Mouse (Mus musculus) ovary, postnatal 14 days (tissue): Measurements from ENCODE around the gene Npsr1.

Experiments
- DNase-seq: peaks from one replicate; pipeline ENCODE4 v3.0.0; 2022; ENCODE audit warnings: low spot score

Gene Npsr1

GRCm38 (mm10) chr9:24247557-24247956 lies 149.8 kb downstream of the Npsr1 start:
- no peak for DNase-seq

DNA sequence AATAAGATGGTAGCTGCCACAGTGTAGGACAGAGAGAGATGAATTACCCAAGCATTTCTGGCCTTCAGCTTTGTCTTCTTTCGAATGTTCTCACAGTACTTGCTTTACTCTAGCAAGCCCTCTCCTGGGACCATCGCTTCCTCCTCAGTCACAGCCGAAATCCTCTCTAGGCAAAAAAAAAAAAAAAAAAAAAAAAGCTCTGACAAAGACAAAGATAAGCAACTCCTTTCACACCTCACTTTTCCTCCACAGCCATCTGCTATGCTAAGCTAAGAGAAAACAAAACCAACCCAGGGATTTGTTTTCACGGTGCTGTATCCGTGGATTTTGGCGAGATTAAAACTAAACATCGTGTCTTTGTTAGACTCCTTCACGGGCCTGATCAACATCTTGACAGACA lies 156.4 kb downstream of the Npsr1 start:
- DNase-seq: no peak

GRCm38 (mm10) chr9:24280498-24281287 lies 182.9 kb downstream of the Npsr1 start:
- no peak for DNase-seq

DNA sequence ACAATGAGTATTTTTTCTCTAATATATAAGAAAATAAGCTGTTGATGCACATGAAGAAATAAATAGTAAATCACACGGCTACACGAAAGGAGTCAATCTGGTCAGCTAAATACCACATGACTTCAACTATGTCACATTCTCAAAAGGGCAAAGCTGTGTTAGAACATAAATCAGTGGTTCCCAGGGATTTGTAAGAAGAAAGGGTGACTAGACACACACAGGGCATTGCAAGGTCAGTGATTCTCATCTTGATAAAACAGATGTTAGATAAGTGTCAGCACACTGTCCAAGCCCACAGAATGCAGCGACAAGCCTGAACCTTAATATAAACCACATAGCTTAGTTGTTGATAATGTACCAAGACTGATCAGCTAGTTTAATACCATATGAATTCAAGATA lies 184.8 kb downstream of the Npsr1 start:
- no peak for DNase-seq

DNA sequence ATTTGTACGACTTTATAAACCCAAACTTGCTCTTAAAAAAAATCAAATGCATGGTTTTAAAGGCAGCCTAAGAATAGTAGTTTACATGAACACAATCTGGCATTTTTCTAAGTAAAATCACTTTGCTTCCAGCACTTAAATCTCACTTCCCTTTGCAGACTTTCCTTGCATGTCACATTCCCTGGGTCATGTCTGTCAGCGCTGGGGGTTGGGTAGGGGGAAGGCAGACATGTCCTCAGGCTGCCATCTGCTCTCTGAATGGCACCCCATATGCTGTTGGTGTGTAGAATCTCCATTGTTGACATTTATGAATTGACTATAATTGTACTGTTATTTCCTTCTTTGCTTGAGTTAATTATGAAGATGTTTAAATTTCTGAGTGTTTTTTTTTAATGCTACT lies 185.3 kb downstream of the Npsr1 start:
- no peak for DNase-seq

GRCm38 (mm10) chr9:24283536-24283935 lies 185.7 kb downstream of the Npsr1 start:
- no peak for DNase-seq

DNA sequence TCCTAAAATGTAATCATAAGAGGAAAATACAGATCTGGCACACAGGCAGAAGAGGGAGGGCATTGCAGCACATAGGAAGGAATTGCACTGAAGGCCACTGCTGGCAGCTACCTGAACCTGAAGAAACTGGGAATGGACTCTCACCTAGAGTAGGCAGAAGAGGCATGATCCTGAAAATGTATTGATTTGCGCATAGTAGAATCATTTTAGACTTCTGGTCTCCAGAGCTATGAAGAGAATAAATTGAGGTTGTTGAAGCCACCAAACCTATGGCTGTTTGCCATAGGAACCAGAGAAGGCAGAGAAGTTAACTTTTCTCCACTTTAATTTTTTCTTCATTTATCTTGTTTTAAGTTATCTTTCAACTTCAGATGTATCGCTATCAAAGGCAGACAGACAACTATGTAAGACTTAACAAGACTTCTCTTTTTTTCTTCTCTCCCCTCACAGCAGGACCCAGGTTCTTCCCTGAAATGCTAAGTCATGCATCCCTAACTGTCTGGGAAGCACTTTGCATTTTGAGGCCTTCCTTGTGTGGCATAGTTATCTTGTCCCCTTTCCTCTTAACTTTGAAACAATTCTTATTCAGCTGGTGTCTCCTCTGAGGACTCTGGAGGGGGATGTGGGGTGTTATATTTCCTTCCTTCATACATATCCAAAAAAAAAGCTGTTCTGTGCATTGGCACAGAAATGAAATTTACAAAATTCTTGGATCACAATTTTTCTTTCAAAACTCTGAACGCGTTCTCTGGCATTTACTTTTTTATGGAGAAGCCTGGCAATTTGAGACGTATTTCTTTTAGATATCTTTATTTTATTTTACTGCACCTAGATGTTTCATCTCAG lies 186.7 kb downstream of the Npsr1 start:
- DNase-seq: no peak

GRCm38 (mm10) chr9:24285419-24285818 lies 187.6 kb downstream of the Npsr1 start:
- DNase-seq: no peak

DNA sequence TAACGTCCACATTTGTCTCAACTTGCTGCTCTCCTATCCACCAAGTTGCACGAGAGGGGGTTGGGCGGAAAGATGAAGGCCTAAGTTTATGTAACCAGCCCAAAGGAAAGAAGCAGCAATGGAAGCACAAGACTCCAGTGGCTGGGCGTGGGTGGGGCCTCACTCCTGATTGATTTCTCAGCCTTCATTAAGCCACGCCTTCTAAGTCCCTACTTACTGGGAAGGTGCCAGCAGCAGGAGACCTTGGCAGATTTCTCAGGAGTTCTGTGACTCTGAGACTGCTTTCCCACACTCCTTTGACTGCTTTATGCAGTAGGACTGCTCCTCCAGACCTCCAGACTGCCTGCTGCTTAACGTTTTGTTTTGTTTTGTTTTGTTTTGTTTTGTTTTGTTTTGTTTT lies 193.6 kb downstream of the Npsr1 start:
- peak; percentile 30 for DNase-seq

- no peak for DNase-seq
These were observed 195.6 kb downstream of the Npsr1 start for GRCm38 (mm10) chr9:24293252-24293959.

DNA sequence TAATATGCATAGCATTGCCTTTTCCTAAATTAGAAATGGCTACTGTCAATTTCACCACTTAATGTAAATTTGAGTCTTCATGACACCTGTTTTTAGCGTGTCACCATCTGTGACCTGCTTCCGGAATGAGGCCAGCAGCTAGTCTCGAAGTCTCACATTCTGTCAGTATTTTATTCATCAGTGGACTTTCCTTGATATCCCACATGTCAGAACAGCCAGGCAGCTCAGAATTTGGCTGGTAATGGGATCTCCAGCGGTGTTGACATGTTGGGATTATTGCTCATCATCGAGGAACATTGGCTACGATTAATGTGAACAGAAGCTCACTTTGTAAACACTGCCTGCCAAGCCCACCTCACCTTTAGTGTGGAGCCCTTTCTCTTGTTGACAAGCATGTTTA lies 205.1 kb downstream of the Npsr1 start:
- no peak for DNase-seq

DNA sequence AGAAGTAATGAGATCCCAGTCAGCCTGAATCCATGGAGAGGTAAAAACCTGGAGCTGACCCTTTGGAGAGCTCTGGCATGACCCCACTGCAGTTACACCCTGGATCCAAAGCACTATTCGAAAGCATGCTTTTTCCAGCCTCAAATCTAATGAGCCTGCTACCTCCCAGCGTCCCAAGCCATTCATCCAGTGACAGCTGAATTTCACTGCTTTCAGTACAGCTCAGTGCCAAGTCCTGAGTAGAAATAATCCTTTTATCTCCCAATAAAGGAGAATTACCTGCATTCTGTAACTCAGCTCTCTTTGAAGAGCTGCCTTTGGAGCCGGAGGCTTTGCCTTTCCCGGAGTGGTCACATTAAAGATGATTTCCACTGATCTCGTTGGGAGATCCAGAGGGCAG lies 209.2 kb downstream of the Npsr1 start:
- DNase-seq: no peak

DNA sequence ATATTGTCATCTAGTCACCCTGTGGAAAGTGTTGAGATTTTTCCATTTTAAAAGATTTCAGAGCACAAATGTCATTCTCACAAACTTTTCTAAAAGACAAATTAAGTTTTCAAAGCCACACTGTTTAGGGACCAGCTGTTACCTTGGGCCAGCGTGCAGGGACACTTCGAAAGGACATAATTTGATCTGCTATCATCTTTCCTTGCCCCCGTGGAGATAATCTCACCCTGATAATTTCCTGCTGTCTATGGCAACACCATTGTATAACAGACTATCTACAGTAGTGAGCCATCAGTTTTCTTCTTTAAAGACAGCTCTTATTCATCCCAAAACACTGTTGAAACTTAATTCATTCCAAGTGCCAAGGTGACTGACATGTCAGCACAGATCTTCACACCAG lies 209.6 kb downstream of the Npsr1 start:
- DNase-seq: no peak

DNA sequence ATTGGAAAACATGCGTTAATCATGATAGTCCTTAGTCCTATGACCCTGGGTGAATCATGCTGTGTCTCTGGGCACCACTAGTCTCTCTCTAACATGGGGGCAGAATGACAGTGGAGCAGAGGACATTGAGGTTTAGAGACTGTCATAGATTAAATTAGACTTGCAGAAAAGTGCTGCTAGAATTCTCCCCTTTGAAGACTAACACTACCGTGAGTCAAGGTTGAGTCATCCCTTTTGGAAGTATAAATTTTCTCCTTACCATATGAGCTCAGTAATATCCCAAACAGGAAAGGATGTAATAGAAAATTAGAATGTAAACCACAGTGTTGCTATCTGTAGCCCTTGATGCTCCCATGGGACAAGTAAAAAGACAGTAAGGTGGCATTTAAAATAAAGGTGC lies 218.0 kb downstream of the Npsr1 start:
- no peak for DNase-seq

- no peak for DNase-seq
These were observed 233.9 kb downstream of the Npsr1 start for GRCm38 (mm10) chr9:24331661-24332060.

GRCm38 (mm10) chr9:24341321-24341720 lies 243.5 kb downstream of the Npsr1 start:
- DNase-seq: no peak

GRCm38 (mm10) chr9:24347011-24347410 lies 249.2 kb downstream of the Npsr1 start:
- DNase-seq: no peak

DNA sequence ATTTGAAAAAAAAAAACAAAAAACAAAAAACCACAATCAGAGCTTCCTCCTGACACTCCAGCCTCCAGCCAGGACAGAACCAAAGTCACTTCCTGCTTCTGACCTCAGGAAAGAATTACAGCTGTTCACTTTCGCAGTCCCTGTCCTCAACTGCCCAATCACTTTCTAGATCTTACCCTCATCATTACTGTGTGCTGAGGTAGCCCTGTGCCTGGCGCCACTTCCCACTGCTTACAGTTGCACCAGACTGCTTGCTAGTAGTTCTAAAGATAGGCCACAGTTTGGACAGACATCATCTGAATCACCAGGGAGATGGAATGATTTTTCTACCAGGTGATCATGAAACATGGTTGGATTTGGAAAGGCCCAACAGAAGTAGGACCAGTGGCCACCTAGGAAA lies 251.7 kb downstream of the Npsr1 start:
- DNase-seq: no peak

DNA sequence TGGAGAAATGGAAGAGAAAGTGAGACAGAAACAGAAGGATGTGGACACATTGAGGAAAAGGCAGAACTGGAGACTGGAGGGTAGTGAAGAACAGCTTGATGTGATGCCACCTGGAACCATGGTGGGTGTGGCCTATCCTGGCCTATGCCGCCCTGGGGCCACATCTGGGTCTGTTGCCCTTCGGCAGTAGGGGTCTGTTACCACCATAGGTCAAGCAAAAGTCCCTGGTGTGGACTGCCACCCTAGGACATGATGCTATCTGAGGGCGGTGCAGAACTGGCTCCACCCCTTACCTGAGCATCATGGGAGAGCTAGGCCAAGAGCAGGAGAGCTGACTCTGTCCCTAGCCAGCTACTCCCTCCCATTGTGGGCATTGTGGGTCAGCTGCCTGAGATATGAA lies 253.6 kb downstream of the Npsr1 start:
- no peak for DNase-seq
